Mouse (Mus musculus) myocyte (in vitro differentiated cells): ENCODE results near the gene Adgrg6. TPM values are rescaled to one million over a fixed set of nuclear protein-coding genes. Genes with fewer than 3 reads are reported as not detected.

Source experiments
- H3K27me3 ChIP-seq: one replicate; pipeline ENCODE4 v1.6.1; 2011; ENCODE audit not compliant: control insufficient read depth, insufficient read depth, insufficient read length
- H3K36me3 ChIP-seq: one replicate; pipeline ENCODE4 v1.6.1; 2011; ENCODE audit not compliant: control insufficient read depth, insufficient read depth
- H3K4me2 ChIP-seq: one replicate; pipeline ENCODE4 v1.6.1; 2011; ENCODE audit warnings: low read depth, control low read depth
- H3K4me3 ChIP-seq: one replicate; pipeline ENCODE4 v1.5.1; 2011; ENCODE audit warnings: mild to moderate bottlenecking, control low read depth, moderate library complexity
- H3K79me2 ChIP-seq: one replicate; pipeline ENCODE4 v1.6.1; 2011; ENCODE audit not compliant: control insufficient read depth, insufficient read depth
- H3ac ChIP-seq: one replicate; pipeline ENCODE4 v1.6.1; 2011; ENCODE audit not compliant: control insufficient read depth, insufficient read length
- CEBPB ChIP-seq: IDR thresholded peaks from 2 replicates; pipeline ENCODE4 v1.6.1; 2011; ENCODE audit warnings: mild to moderate bottlenecking, moderate library complexity; ENCODE audit not compliant: poor library complexity, insufficient read depth, severe bottlenecking
- E2F4 ChIP-seq: IDR thresholded peaks from one replicate; pipeline ENCODE4 v1.6.1; 2011; ENCODE audit warnings: mild to moderate bottlenecking, control low read depth, moderate library complexity; ENCODE audit not compliant: insufficient read depth
- MAX ChIP-seq: IDR thresholded peaks from one replicate; pipeline ENCODE4 v1.6.1; 2011; ENCODE audit warnings: low read depth, mild to moderate bottlenecking, control low read depth
- MYOD1 ChIP-seq, 3 experiments: IDR thresholded peaks; one replicate each; pipeline ENCODE4 v1.6.1; 2011; ENCODE audit warnings: control low read depth in 2 of 3, low read depth in 2 of 3, mild to moderate bottlenecking in 2 of 3, moderate library complexity in 1 of 3; ENCODE audit not compliant: insufficient read length in 2 of 3, control insufficient read depth in 1 of 3
- MYOG ChIP-seq, 3 experiments: IDR thresholded peaks; one replicate each; pipeline ENCODE4 v1.6.1; 2011; ENCODE audit warnings: control low read depth in 2 of 3, low read depth in 2 of 3, mild to moderate bottlenecking in 2 of 3; ENCODE audit not compliant: insufficient read length in 2 of 3, control insufficient read depth in 1 of 3, insufficient read depth in 1 of 3
- POLR2A ChIP-seq: IDR thresholded peaks from one replicate; pipeline ENCODE4 v1.6.1; 2011; ENCODE audit warnings: low read depth, mild to moderate bottlenecking, control low read depth, moderate library complexity; ENCODE audit not compliant: insufficient read length
- POLR2AphosphoS2 ChIP-seq: IDR thresholded peaks from one replicate; pipeline ENCODE4 v1.6.1; 2011; ENCODE audit warnings: low read depth, control low read depth; ENCODE audit not compliant: insufficient read length
- REST ChIP-seq: IDR thresholded peaks from one replicate; pipeline ENCODE4 v1.6.1; 2011; ENCODE audit warnings: mild to moderate bottlenecking, control low read depth, moderate library complexity; ENCODE audit not compliant: insufficient read depth, insufficient read length
- SRF ChIP-seq: IDR thresholded peaks from one replicate; pipeline ENCODE4 v1.6.1; 2011; ENCODE audit warnings: low read depth; ENCODE audit not compliant: control insufficient read depth, insufficient read length
- TCF12 ChIP-seq: IDR thresholded peaks from one replicate; pipeline ENCODE4 v1.6.1; 2011; ENCODE audit warnings: mild to moderate bottlenecking, control low read depth; ENCODE audit not compliant: poor library complexity, insufficient read depth, severe bottlenecking
- TCF3 ChIP-seq: IDR thresholded peaks from one replicate; pipeline ENCODE4 v1.6.1; 2011; ENCODE audit warnings: low read depth, control low read depth; ENCODE audit not compliant: insufficient read length
- USF1 ChIP-seq: IDR thresholded peaks from one replicate; pipeline ENCODE4 v1.6.1; 2011; ENCODE audit warnings: low read depth, mild to moderate bottlenecking, control low read depth, moderate library complexity
- polyA plus RNA-seq: library from polyadenylated mRNA; unstranded; fragments of >200 nt; fragmentation: generic; extraction: Trizol; gene quantifications from one replicate; pipeline ENCODE4 v1.2.1, GENCODE M21; 2012; ENCODE audit warnings: missing spikeins

The Adgrg6 gene
- polyA plus RNA-seq, 1 experiment: 9.3 TPM

DNA sequence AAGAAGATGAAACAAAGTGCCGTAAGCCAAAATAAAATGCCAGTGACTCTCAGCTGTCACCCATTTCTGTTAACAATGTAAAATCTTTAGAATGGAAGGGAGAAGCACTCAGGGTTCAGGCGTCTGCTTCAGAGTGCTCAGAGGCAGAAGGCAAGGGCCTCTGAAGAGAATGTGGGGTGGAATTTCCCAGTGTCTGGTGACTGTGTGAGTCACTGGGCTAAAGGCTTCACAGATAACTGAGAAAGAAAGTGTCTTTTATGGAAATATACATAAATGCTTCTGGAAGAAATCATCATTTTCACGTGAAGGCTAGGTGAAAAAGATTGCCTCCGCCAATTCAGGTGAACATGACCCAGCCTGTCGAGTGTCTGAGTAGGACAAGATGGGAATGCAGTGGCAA lies 159.9 kb downstream of the Adgrg6 start:
- Histone ChIP-seq H3ac (no peak overlapping the region), H3K36me3 (no peaks in the 10 kb centered on the region), H3K4me2 (no peak overlapping the region), H3K4me3 (no peak overlapping the region), H3K79me2 (no peaks in the 10 kb centered on the region), H3K27me3 (no peaks in the 10 kb centered on the region)
- TF ChIP-seq TCF3 (no peak), POLR2AphosphoS2 (no peak), POLR2A (no peak), TCF12 (no peak), REST (no peak), SRF (no peak), MYOG (IDR thresholded peaks at IDR 0.05; ENCODE audit: control insufficient read depth in 1 of 3, insufficient read depth in 1 of 3, insufficient read length in 2 of 3, low read depth in 2 of 3) (no peak), MYOD1 (IDR thresholded peaks at IDR 0.05; ENCODE audit: control insufficient read depth in 1 of 3, insufficient read length in 2 of 3, low read depth in 2 of 3) (no peak)

DNA sequence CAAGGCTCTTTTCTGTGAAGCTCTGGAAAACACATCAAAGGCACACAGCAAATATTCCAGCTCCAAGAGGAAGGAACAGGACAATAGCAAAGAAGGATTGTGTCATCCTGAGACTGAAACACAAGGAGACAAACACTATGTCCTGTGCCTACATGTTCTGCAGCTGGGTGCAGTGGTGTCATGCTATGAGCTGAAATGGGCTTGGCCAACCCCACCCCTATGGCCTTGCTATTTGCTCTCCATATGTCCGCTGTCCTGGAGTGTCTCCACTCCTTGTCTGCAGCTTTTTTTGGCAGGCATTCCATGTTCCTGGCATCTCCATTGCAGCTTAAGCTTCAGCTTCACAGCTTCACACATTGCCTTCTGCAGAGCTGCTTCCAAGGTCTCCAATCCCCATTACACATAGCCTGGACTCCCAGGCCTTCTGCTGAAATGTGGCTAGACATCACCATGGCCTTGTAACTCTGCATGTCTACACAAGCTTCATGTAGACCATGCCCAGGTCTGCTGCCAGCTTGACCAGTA lies 180.3 kb downstream of the Adgrg6 start:
- Histone ChIP-seq H3K79me2 (no peaks in the 10 kb centered on the region), H3K4me2 (no peak overlapping the region), H3K27me3 (no peaks in the 10 kb centered on the region), H3ac (no peak overlapping the region), H3K36me3 (no peaks in the 10 kb centered on the region), H3K4me3 (no peak overlapping the region)
- TF ChIP-seq E2F4: no peak
- no peak for TF ChIP-seq TCF3
- TF ChIP-seq MAX: no peak
- no peak for TF ChIP-seq REST
- TF ChIP-seq POLR2A: no peak
- no peak for TF ChIP-seq CEBPB

DNA sequence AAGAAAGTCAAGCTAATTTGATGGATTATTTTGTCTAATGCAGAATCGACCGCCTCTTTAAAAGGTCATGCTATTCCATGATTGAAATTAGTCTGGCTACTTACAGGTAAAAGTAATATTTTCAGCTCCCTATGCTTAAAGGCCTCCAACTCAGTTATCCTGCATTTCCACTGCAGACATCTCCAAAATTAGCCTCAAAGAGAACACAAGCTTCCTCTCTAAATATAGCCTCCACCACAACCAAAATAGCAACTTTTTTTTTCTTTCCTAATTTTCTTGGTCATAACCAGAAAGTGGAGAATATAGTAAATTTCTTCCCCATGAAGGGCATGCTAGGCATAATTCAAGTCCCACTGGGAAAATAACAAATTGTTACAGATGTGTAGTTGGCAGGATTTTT lies 182.2 kb downstream of the Adgrg6 start:
- Histone ChIP-seq H3K27me3 (no peaks in the 10 kb centered on the region), H3K4me2 (no peak overlapping the region), H3K36me3 (no peaks in the 10 kb centered on the region), H3K79me2 (no peaks in the 10 kb centered on the region), H3ac (no peak overlapping the region), H3K4me3 (no peak overlapping the region)
- TF ChIP-seq CEBPB (no peak), E2F4 (no peak), SRF (no peak), TCF3 (no peak), REST (no peak), USF1 (no peak), POLR2AphosphoS2 (no peak), POLR2A (no peak)

DNA sequence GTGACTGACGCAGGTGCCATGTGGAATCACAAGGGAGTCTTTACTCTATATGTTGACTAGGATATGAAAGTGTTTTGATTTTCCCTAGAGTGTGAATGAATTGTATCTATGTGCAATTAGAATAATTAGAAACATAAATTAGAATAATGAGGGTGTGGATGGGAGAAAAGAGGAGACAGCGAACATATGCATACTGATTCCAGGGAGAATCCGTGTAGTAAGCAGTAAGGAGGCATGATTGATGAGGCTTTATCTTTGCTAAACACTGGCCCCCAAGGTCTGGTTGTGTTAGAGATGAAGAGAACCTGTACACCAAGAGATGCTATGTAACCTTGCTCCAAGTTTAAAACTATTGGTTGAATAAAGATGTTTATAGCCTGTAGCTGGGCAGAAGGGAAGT lies 187.2 kb downstream of the Adgrg6 start:
- no peaks in the 10 kb centered on the region for H3K36me3 ChIP-seq
- TF ChIP-seq E2F4 (no peak), TCF12 (no peak), REST (no peak), POLR2AphosphoS2 (no peak), MYOD1 (IDR thresholded peaks at IDR 0.05; ENCODE audit: control insufficient read depth in 1 of 3, insufficient read length in 2 of 3, low read depth in 2 of 3) (no peak), TCF3 (no peak), MAX (no peak), SRF (no peak), POLR2A (no peak), USF1 (no peak), CEBPB (no peak), MYOG (IDR thresholded peaks at IDR 0.05; ENCODE audit: control insufficient read depth in 1 of 3, insufficient read depth in 1 of 3, insufficient read length in 2 of 3, low read depth in 2 of 3) (no peak)
- H3ac ChIP-seq: no peak overlapping the region
- no peak overlapping the region for H3K4me3 ChIP-seq
- no peaks in the 10 kb centered on the region for H3K27me3 ChIP-seq
- no peaks in the 10 kb centered on the region for H3K79me2 ChIP-seq
- H3K4me2 ChIP-seq: no peak overlapping the region

Other genes starting within 250 kb of the Adgrg6 start
- 80.4 TPM for gene Vta1, start 159.9 kb upstream of the Adgrg6 start, polyA plus RNA-seq
- 0.06 TPM for gene Nmbr, start 159.9 kb upstream of the Adgrg6 start, polyA plus RNA-seq
- not detected for gene Gje1, start 172.6 kb upstream of the Adgrg6 start, polyA plus RNA-seq